Mouse (Mus musculus) ES-Bruce4 (cell line): ENCODE measurements around the gene Slc2a1.

Experiments used
- CTCF ChIP-seq: IDR thresholded peaks from one replicate; pipeline ENCODE4 v1.8.1; 2011; ENCODE audit warnings: low read depth, low read length
- EP300 ChIP-seq: IDR thresholded peaks from 2 replicates; pipeline ENCODE4 v1.6.1; 2011; ENCODE audit warnings: low read depth, low read length; ENCODE audit not compliant: insufficient read depth
- POLR2A ChIP-seq: IDR thresholded peaks from one replicate; pipeline ENCODE4 v1.8.1; 2011; ENCODE audit warnings: low read length; ENCODE audit not compliant: insufficient read depth

DNA sequence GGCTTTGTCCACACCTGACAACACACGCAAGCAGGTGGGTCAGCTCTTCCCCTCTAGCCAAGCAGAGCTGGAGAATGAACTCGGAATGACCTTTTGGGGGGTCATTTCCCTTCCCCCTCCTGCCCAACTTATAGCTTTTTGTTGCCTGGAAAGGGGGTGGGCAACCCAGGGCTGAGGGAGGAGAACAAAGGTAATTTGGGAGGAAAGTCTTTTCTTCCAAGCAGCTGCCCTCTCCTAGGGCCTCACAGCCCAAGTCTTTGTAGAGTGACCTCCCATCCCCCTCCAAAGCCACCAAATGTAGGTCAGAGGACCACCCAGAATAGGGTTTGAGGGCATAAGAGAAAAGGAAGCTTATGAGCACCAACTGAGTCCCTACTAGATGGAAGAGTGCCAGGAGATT is 34.9 kb upstream of the Slc2a1 start:
- TF ChIP-seq EP300 (peak; percentile 98), CTCF (no peak), POLR2A (no peak)
